Mouse (Mus musculus) intestine, embryonic 16.5 days (tissue): Measurements from ENCODE around the gene Acap2. TPM values are rescaled to one million over a fixed set of nuclear protein-coding genes. Genes with fewer than 3 reads are reported as not detected.

ENCODE experiments used
- ATAC-seq: fragments of 200-750 bp; cut with Nextera tagmentation; 2 replicates; pipeline ENCODE4 v1.8.0; 2017; ENCODE audit warnings: moderate TSS enrichment, moderate library complexity
- H3K27ac ChIP-seq: fragments of 300-500 bp; sonication (generic); 2 replicates; pipeline ENCODE4 v1.5.1; 2014; ENCODE audit warnings: mild to moderate bottlenecking, low read length
- H3K27me3 ChIP-seq: fragments of 300-500 bp; sonication (generic); replicated peaks from 2 replicates; pipeline ENCODE4 v1.6.1; 2014; ENCODE audit warnings: low read length, control low read depth, mixed read lengths; ENCODE audit not compliant: control insufficient read depth, insufficient read depth
- H3K36me3 ChIP-seq: fragments of 300-500 bp; sonication (generic); 2 replicates; pipeline ENCODE4 v1.6.1; 2014; ENCODE audit warnings: low read length, control low read depth; ENCODE audit not compliant: control insufficient read depth, insufficient read depth
- H3K4me1 ChIP-seq: fragments of 300-500 bp; sonication (generic); 2 replicates; pipeline ENCODE4 v1.6.1; 2014; ENCODE audit warnings: low read length, control low read depth, mixed read lengths; ENCODE audit not compliant: control insufficient read depth, insufficient read depth
- H3K4me2 ChIP-seq: fragments of 300-500 bp; sonication (generic); 2 replicates; pipeline ENCODE4 v1.6.1; 2014; ENCODE audit warnings: low read depth, low read length, control low read depth
- H3K4me3 ChIP-seq: fragments of 300-500 bp; sonication (generic); 2 replicates; pipeline ENCODE4 v1.5.1; 2014; ENCODE audit warnings: mild to moderate bottlenecking, low read length
- H3K9ac ChIP-seq: fragments of 300-500 bp; sonication (generic); 2 replicates; pipeline ENCODE4 v1.6.1; 2014; ENCODE audit warnings: low read depth, low read length
- H3K9me3 ChIP-seq: fragments of 300-500 bp; sonication (generic); 2 replicates; pipeline ENCODE4 v1.6.1; 2016; ENCODE audit warnings: low read length, control low read depth; ENCODE audit not compliant: control insufficient read depth
- WGBS: fragments of 180-500 bp; shearing (Covaris S2); extraction: QIAGEN DNeasy Blood & Tissue Kit; methylation state at CpG from one replicate; pipeline ENCODE4 v1.1.7; 2014; 5-methylcytosine and 5-hydroxymethylcytosine counted together
- polyA plus RNA-seq: library from polyadenylated mRNA; unstranded; fragments of >200 nt; fragmentation: Nextera tagmentation; extraction: Ambion mirVana; gene quantifications from 2 replicates; pipeline ENCODE4 v1.2.1, GENCODE M21; 2015

Gene Acap2
- polyA plus RNA-seq, 1 experiment from 2014 or later, result 14.7 TPM

DNA sequence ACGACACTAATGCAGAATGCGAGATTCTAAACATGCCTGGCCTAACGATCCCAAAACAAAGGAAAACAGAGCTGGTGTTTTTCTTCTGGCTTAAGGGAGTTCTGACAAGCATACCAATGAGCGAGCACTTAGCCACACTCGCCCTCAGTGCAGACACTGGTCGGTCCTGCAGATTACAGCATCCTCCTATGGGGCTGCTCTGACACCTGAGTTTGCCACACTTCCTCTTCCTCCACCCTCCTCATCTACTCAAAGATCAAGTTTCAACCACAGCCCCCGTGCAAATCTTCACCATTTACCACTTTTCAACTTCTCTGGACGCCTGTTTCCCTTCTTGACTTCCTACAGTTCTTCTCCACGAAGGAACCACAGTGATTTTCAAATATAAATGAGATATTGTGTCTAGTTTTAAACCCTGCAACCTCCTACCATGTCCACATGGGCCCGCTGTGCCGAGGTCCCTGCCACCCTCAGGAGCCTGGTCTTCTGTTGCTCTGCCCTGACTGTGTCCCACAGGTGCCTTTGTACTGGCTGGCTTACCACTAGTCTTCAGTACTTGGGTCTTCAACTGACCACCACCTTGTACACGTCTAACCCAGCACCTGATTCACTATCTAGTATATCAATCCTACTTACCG, 64.3 kb downstream of the Acap2 start:
- H3K9me3 ChIP-seq, result no peaks in the 10 kb centered on the region
- H3K4me3 ChIP-seq, result no peak overlapping the region
- no peak for ATAC-seq
- 0 out of 2 replicates have a peak, but pooled peaks cover 4% of the 10 kb centered on the region for H3K4me1 ChIP-seq
- no peak overlapping the region for H3K9ac ChIP-seq
- no peak overlapping the region for H3K4me2 ChIP-seq
- 0 out of 2 replicates have a peak, but pooled peaks cover 2% of the 10 kb centered on the region for H3K36me3 ChIP-seq
- WGBS, result 76% methylated on average over 13 of the region's 13 CpGs
- no peaks in the 10 kb centered on the region for H3K27me3 ChIP-seq
- no peak overlapping the region for H3K27ac ChIP-seq

DNA sequence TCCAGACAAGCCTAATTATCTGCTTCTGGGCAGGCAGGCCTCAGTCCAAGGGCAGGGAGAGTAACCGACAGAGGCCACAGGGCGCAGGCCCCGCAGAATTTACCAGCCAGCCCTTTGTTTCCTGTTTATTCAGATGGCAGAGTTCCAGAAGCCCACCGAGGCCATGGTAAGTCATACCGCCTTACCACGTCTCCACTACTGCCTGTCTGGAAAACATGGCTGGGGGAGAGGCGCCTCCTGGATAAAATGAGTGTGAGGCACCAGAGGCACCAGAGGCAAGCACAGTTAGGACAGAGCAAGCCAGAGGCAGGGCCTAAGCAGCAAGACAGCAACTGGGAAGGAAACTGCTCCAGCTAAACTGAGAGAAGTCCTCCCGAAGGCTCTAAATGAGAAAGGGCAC, 65.5 kb downstream of the Acap2 start:
- 59% methylated on average over 8 of the region's 8 CpGs for WGBS
- H3K27me3 ChIP-seq, result no peaks in the 10 kb centered on the region
- ATAC-seq, result no peak
- H3K9me3 ChIP-seq, result no peaks in the 10 kb centered on the region
- H3K4me1 ChIP-seq, result 0 out of 2 replicates have a peak, but pooled peaks cover 4% of the 10 kb centered on the region
- H3K36me3 ChIP-seq, result 0 out of 2 replicates have a peak, but pooled peaks cover 2% of the 10 kb centered on the region
- H3K4me3 ChIP-seq, result no peak overlapping the region
- no peak overlapping the region for H3K9ac ChIP-seq
- H3K27ac ChIP-seq, result no peak overlapping the region
- H3K4me2 ChIP-seq, result no peak overlapping the region

- WGBS, result 49% methylated on average over 5 of the region's 5 CpGs
Measured at GRCm38 (mm10) chr16:31131531-31131930, 69.5 kb downstream of the Acap2 start.

GRCm38 (mm10) chr16:31128116-31128515, 72.9 kb downstream of the Acap2 start:
- Histone ChIP-seq H3K9me3 (no peaks in the 10 kb centered on the region), H3K4me3 (no peak overlapping the region), H3K27ac (no peak overlapping the region), H3K4me1 (0 out of 2 replicates have a peak, but pooled peaks cover 4% of the 10 kb centered on the region), H3K27me3 (no peaks in the 10 kb centered on the region), H3K4me2 (no peak overlapping the region), H3K9ac (no peak overlapping the region), H3K36me3 (0 out of 2 replicates have a peak, but pooled peaks cover 2% of the 10 kb centered on the region)
- no peak for ATAC-seq
- 75% methylated on average over 5 of the region's 5 CpGs for WGBS

More at GRCm38 (mm10) chr16:31131531-31131930, 69.5 kb downstream of the Acap2 start:
- Histone ChIP-seq H3K27ac (no peak overlapping the region), H3K4me1 (0 out of 2 replicates have a peak, but pooled peaks cover 4% of the 10 kb centered on the region), H3K4me2 (no peak overlapping the region), H3K4me3 (no peak overlapping the region), H3K27me3 (no peaks in the 10 kb centered on the region), H3K36me3 (0 out of 2 replicates have a peak, but pooled peaks cover 2% of the 10 kb centered on the region), H3K9me3 (no peaks in the 10 kb centered on the region), H3K9ac (no peak overlapping the region)
- ATAC-seq, result peak; percentile 60

DNA sequence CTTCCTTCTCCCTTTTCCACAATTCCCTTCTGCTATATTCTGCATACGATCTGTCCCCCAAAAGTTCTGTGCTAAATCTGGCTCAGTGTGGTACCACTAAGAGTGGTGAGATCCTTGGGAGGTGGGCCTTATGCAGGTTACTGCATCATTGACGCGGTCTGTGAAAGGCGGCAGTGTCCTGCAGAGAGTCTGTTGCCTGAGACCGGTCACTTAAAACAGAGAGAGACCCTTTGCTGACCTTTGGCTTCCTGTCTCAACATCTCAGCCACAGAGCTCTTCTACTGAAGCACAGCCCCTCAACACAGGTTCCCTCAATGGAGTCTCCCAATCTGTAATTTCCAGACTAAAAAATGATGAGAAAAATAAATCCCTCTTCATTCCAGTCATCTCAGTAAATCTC, 76.1 kb downstream of the Acap2 start:
- Histone ChIP-seq H3K27me3 (no peaks in the 10 kb centered on the region), H3K9me3 (no peaks in the 10 kb centered on the region), H3K27ac (no peak overlapping the region), H3K9ac (no peak overlapping the region), H3K36me3 (no peaks in the 10 kb centered on the region), H3K4me3 (no peak overlapping the region), H3K4me2 (no peak overlapping the region), H3K4me1 (no peaks in the 10 kb centered on the region)
- 80% methylated on average over 5 of the region's 5 CpGs for WGBS
- no peak for ATAC-seq

- no peak overlapping the region for H3K9ac ChIP-seq
- H3K4me3 ChIP-seq, result no peak overlapping the region
- ATAC-seq, result no peak
- no peaks in the 10 kb centered on the region for H3K4me1 ChIP-seq
- H3K4me2 ChIP-seq, result no peak overlapping the region
- H3K9me3 ChIP-seq, result no peaks in the 10 kb centered on the region
- H3K27ac ChIP-seq, result no peak overlapping the region
- 95% methylated on average over 6 of the region's 6 CpGs for whole genome bisulfite sequencing
- H3K36me3 ChIP-seq, result peaks cover 3% of the 10 kb centered on the region; the same call in 1 of the 2 replicates
- no peaks in the 10 kb centered on the region for H3K27me3 ChIP-seq
Measured at GRCm38 (mm10) chr16:31121612-31122011, 79.4 kb downstream of the Acap2 start.

GRCm38 (mm10) chr16:31113596-31113995, 87.4 kb downstream of the Acap2 start:
- Histone ChIP-seq H3K27me3 (no peaks in the 10 kb centered on the region), H3K4me3 (no peak overlapping the region), H3K4me2 (no peak overlapping the region), H3K27ac (no peak overlapping the region), H3K9ac (no peak overlapping the region), H3K9me3 (0 out of 2 replicates have a peak, but pooled peaks cover 4% of the 10 kb centered on the region), H3K4me1 (no peaks in the 10 kb centered on the region), H3K36me3 (peaks cover 16% of the 10 kb centered on the region)
- no peak for ATAC-seq

GRCm38 (mm10) chr16:31101352-31101751, 99.7 kb downstream of the Acap2 start:
- H3K27me3 ChIP-seq, result no peaks in the 10 kb centered on the region
- H3K4me1 ChIP-seq, result no peaks in the 10 kb centered on the region
- H3K4me3 ChIP-seq, result no peak overlapping the region
- no peaks in the 10 kb centered on the region for H3K9me3 ChIP-seq
- ATAC-seq, result no peak
- WGBS, result 87% methylated on average over 2 of the region's 2 CpGs
- no peak overlapping the region for H3K27ac ChIP-seq
- peaks cover 4% of the 10 kb centered on the region; the same call in 1 of the 2 replicates for H3K36me3 ChIP-seq
- H3K9ac ChIP-seq, result no peak overlapping the region
- H3K4me2 ChIP-seq, result no peak overlapping the region

DNA sequence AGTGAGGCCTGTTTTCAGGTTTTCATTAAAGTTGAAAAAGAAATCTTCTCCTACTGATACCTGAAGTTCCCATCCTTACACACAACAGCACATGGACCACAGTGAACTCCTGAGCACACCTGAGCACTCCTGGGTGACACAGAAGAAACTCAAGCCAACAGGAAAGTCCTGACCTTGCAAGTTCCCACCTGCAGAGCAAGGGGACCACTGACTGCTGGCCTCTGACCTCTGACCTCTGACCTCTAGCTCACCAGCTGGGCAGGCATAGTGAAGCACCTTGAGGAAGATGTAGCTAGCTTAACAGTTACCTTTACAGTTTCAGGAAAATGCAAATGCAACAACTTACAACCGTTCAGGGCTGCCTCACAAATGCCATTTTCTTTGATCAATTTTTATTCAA, 101.1 kb downstream of the Acap2 start:
- no peak overlapping the region for H3K4me2 ChIP-seq
- H3K9ac ChIP-seq, result no peak overlapping the region
- peaks cover 4% of the 10 kb centered on the region; the same call in 1 of the 2 replicates for H3K36me3 ChIP-seq

More for the DNA sequence above, 101.1 kb downstream of the Acap2 start:
- no peaks in the 10 kb centered on the region for H3K27me3 ChIP-seq
- no peaks in the 10 kb centered on the region for H3K9me3 ChIP-seq
- H3K27ac ChIP-seq, result no peak overlapping the region
- ATAC-seq, result no peak
- 85% methylated on average over 1 of the region's 1 CpGs for WGBS
- no peaks in the 10 kb centered on the region for H3K4me1 ChIP-seq
- H3K4me3 ChIP-seq, result no peak overlapping the region
